Mouse (Mus musculus): ENCODE results near the gene Mtch1. TPM values are rescaled to one million over a fixed set of nuclear protein-coding genes. Genes with fewer than 3 reads are reported as not detected.

Mtch1 gene
- polyA plus RNA-seq, 1 experiment = 354 TPM

DNA sequence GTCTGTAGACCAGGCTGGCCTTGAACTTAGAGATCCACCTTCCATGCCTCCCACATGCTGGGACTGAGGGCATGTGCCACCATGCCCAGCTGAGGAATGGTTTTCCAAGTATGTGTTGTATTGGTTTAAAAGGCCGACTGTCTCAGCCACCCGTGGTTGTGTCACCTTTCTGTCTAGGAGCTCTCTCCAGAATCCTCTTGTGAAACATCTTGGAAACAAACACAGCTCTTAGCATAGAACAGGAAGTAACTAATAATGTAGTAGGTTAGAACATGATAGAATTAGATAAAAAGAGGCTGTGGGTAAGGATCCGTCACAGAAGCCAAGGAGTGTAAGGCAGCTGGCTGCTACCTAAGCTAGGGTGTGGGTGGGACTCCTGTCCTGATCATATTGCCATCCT is 54.7 kb downstream of the Mtch1 start:
- no peak for DNase-seq
- Histone ChIP-seq H3K27me3 (ENCODE audit: control insufficient read depth, insufficient read depth, low read length) (no peaks in the 10 kb centered on the region), H3K4me3 (ENCODE audit: control insufficient read depth, insufficient read depth, low read length) (no peak overlapping the region), H3K36me3 (ENCODE audit: control insufficient read depth, insufficient read depth, low read length) (no peaks in the 10 kb centered on the region), H3K4me1 (replicated peaks; ENCODE audit: control insufficient read depth, insufficient read depth, low read length) (peaks cover 6% of the 10 kb centered on the region), H3K27ac (ENCODE audit: control insufficient read depth, insufficient read depth, low read length) (no peak overlapping the region)
- TF ChIP-seq POLR2A (IDR thresholded peaks at IDR 0.05; ENCODE audit: control insufficient read depth, extremely low read depth, insufficient read depth, low read length, poor library complexity) (no peak), CTCF (IDR thresholded peaks at IDR 0.05; ENCODE audit: borderline replicate concordance, control insufficient read depth, extremely low read depth, insufficient read depth, low read length, poor library complexity) (no peak)
- WGBS = 89% methylated on average over 3 of the region's 3 CpGs

DNA sequence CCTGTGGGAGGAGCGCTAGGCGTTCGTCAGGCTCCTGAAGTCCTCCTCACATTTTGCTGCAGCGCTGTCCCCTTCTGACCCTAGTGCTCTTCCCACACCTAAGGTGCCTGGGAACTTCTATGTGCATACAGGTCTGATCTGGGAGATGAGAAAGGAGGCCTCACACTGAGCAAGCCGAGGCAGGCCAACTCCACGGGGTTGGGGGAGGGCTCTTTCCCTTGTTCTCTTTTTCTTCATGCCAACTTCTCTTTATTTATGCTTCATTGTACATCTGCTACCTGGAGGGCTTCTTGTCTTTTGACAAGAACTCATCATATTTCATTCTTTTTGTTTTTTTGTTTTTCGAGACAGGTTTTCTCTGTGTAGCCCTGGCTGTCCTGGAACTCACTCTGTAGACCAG is 55.9 kb downstream of the Mtch1 start:
- 89% methylated on average over 7 of the region's 7 CpGs for WGBS
- Histone ChIP-seq H3K27me3 (ENCODE audit: control insufficient read depth, insufficient read depth, low read length) (no peaks in the 10 kb centered on the region), H3K27ac (ENCODE audit: control insufficient read depth, insufficient read depth, low read length) (no peak overlapping the region), H3K4me3 (ENCODE audit: control insufficient read depth, insufficient read depth, low read length) (no peak overlapping the region), H3K36me3 (ENCODE audit: control insufficient read depth, insufficient read depth, low read length) (no peaks in the 10 kb centered on the region), H3K4me1 (replicated peaks; ENCODE audit: control insufficient read depth, insufficient read depth, low read length) (no peaks in the 10 kb centered on the region)
- DNase-seq = no peak
- TF ChIP-seq POLR2A (IDR thresholded peaks at IDR 0.05; ENCODE audit: control insufficient read depth, extremely low read depth, insufficient read depth, low read length, poor library complexity) (no peak), CTCF (IDR thresholded peaks at IDR 0.05; ENCODE audit: borderline replicate concordance, control insufficient read depth, extremely low read depth, insufficient read depth, low read length, poor library complexity) (no peak)

DNA sequence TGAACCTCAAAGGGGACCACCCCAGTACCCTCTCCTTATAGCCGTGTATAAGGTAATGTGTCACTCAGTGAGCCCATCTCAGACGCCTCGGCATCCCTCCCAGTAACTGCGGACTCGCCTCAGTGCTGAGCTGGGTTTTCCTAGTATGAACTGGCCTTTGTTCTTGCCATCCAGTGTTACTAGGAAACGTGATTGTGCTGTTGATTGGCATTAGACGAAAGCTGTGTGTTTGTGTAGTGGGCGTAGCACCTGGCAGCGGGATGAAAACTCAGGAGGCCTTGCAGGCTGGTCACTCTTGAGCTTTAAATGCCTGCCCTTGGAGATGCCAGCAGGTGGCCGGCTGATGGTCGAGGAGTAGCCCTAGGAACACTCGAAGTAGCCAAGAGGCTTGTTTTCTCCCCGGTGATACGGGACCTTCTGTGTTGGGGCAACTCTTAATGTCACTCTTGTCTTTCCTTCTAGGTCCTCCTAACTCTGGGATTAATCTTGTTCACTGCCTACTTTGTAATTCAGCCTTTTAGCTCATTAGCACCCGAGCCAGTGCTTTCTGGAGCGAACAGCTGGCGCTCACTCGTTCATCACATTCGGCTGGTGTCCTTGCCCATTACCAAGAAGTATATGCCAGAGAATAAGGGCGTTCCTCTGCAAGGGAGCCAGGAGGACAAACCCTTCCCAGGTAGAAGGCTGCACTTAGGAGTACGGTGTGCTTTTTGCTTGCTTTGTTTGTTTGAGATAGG is 65.3 kb downstream of the Mtch1 start:
- DNase-seq = no peak
- TF ChIP-seq POLR2A (IDR thresholded peaks at IDR 0.05; ENCODE audit: control insufficient read depth, extremely low read depth, insufficient read depth, low read length, poor library complexity) = no peak
- no peak for TF ChIP-seq CTCF (IDR thresholded peaks at IDR 0.05; ENCODE audit: borderline replicate concordance, control insufficient read depth, extremely low read depth, insufficient read depth, low read length, poor library complexity)
- Histone ChIP-seq H3K36me3 (ENCODE audit: control insufficient read depth, insufficient read depth, low read length) (peaks cover 9% of the 10 kb centered on the region), H3K27ac (ENCODE audit: control insufficient read depth, insufficient read depth, low read length) (no peak overlapping the region), H3K4me3 (ENCODE audit: control insufficient read depth, insufficient read depth, low read length) (no peak overlapping the region), H3K4me1 (replicated peaks; ENCODE audit: control insufficient read depth, insufficient read depth, low read length) (peaks cover 7% of the 10 kb centered on the region), H3K27me3 (ENCODE audit: control insufficient read depth, insufficient read depth, low read length) (no peaks in the 10 kb centered on the region; the same call in 1 of the 2 replicates)
- 97% methylated on average over 21 of the region's 21 CpGs for WGBS

Other genes with a start within 250 kb of the Mtch1 start
- 8.3 and 8.9 TPM in 2 replicates for gene Rab44, start 233.8 kb downstream of the Mtch1 start, polyA plus RNA-seq (2012; rRNA removed)
- 4.6 and 5.0 TPM in 2 replicates for gene Cpne5, start 109.8 kb downstream of the Mtch1 start, polyA plus RNA-seq (2012; rRNA removed)
- 57.1 and 65.9 TPM in 2 replicates for gene Ppil1, start 83.7 kb downstream of the Mtch1 start, polyA plus RNA-seq (2012; rRNA removed)
- gene BC004004, start 79.1 kb downstream of the Mtch1 start, polyA plus RNA-seq (2012; rRNA removed) = 46.0 and 61.3 TPM in 2 replicates
- 22.7 and 24.5 TPM in 2 replicates for gene Pi16, start 30.3 kb downstream of the Mtch1 start, polyA plus RNA-seq (2012; rRNA removed)
- 40.0 and 56.0 TPM in 2 replicates for gene Fgd2, start 13.0 kb upstream of the Mtch1 start, polyA plus RNA-seq (2012; rRNA removed)
- gene Pim1, start 142.8 kb upstream of the Mtch1 start, polyA plus RNA-seq (2012; rRNA removed) = 92.7 and 128 TPM in 2 replicates
- gene Gm17657, start 201.7 kb upstream of the Mtch1 start, polyA plus RNA-seq (2012; rRNA removed) = not detected in 2 replicates
- gene Tbc1d22b, start 201.9 kb upstream of the Mtch1 start, polyA plus RNA-seq (2012; rRNA removed) = 47.8 and 55.8 TPM in 2 replicates
- gene Tmem217, start 204.5 kb upstream of the Mtch1 start, polyA plus RNA-seq (2012; rRNA removed) = 0.49 and 0.62 TPM in 2 replicates

Measured in thymus, adult 2 months (tissue).